Mouse (Mus musculus): ENCODE measurements around the gene Olfr901. TPM values are rescaled to one million over a fixed set of nuclear protein-coding genes. Genes with fewer than 3 reads are reported as not detected.
"Not testable (repeated sequence)": the region's sequence is repeated elsewhere in the genome, so short reads cannot be mapped to it uniquely, and the experiment has no call there.

Gene Olfr901
- not detected in 2 replicates for polyA plus RNA-seq (2014; fragmentation: Nextera tagmentation; extraction: Ambion mirVana)

DNA sequence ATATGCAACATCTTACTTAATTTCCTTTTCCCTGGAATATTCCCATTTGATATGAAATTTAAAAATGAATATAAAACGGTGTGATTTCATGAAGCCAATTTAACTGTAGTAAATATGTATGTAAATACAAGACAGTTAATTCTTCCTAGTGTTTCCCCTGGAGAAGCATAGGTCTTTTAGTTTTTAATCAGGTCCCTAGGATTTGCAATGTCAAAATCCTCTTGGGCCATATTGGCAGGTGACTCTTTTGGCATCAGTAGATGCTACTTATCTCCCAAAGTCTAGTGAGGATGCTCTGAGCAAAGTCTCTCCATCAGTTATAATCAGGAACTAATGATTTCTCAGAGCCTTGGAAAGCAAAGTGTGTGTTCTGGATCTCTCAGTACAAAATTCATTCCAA is at the start of gene Olfr901:
TSS of gene Olfr901 (plus strand) at position 301 of the 400 bp plus-strand sequence.
- H3K9me3 ChIP-seq (ENCODE audit: control insufficient read depth, low read length): peaks cover 2% of the 10 kb centered on the region; the same call in 1 of the 2 replicates
- H3K4me3 ChIP-seq (ENCODE audit: low read depth, low read length): no peak within 1 kb of the TSS
- WGBS: 83% methylated on average over 1 of the region's 1 CpGs
- H3K27me3 ChIP-seq (ENCODE audit: control insufficient read depth, insufficient read depth, low read length): no peaks in the 10 kb centered on the region
- H3K9ac ChIP-seq (replicated peaks; ENCODE audit: low read depth, low read length): no peak within 1 kb of the TSS
- H3K4me1 ChIP-seq (ENCODE audit: control insufficient read depth, insufficient read depth, low read length): no peaks in the 10 kb centered on the region
- no peak within 1 kb of the TSS for H3K4me2 ChIP-seq (ENCODE audit: low read depth, low read length)
- no peaks in the 10 kb centered on the region for H3K36me3 ChIP-seq (ENCODE audit: control insufficient read depth, insufficient read depth, low read length)
- ATAC-seq (ENCODE audit: low read depth): no peak
- H3K27ac ChIP-seq (ENCODE audit: low read depth, low read length): no peak within 1 kb of the TSS

- WGBS: 89% methylated on average over 1 of the region's 1 CpGs
- no peaks in the 10 kb centered on the region for H3K36me3 ChIP-seq (ENCODE audit: control insufficient read depth, insufficient read depth, low read length)
- H3K4me1 ChIP-seq (ENCODE audit: control insufficient read depth, insufficient read depth, low read length): no peaks in the 10 kb centered on the region
- no peaks in the 10 kb centered on the region for H3K9me3 ChIP-seq (ENCODE audit: control insufficient read depth, low read length)
- no peak within 1 kb of the TSS for H3K4me2 ChIP-seq (ENCODE audit: low read depth, low read length)
- H3K4me3 ChIP-seq (ENCODE audit: low read depth, low read length): no peak within 1 kb of the TSS
- no peak for ATAC-seq (ENCODE audit: low read depth)
- no peaks in the 10 kb centered on the region for H3K27me3 ChIP-seq (ENCODE audit: control insufficient read depth, insufficient read depth, low read length)
- no peak within 1 kb of the TSS for H3K9ac ChIP-seq (replicated peaks; ENCODE audit: low read depth, low read length)
- H3K27ac ChIP-seq (ENCODE audit: low read depth, low read length): no peak within 1 kb of the TSS
These were observed 27.9 kb upstream of the Olfr901 start, which contains the start of gene Olfr147 for GRCm38 (mm10) chr9:38401398-38401797. TSS of gene Olfr147 (plus strand) at chr9:38401698.

- H3K4me3 ChIP-seq (ENCODE audit: low read depth, low read length); H3K9me3 ChIP-seq (ENCODE audit: control insufficient read depth, low read length); ATAC-seq (ENCODE audit: low read depth); H3K27ac ChIP-seq (ENCODE audit: low read depth, low read length); H3K4me2 ChIP-seq (ENCODE audit: low read depth, low read length); H3K36me3 ChIP-seq (ENCODE audit: control insufficient read depth, insufficient read depth, low read length); H3K9ac ChIP-seq (replicated peaks; ENCODE audit: low read depth, low read length); H3K4me1 ChIP-seq (ENCODE audit: control insufficient read depth, insufficient read depth, low read length); H3K27me3 ChIP-seq (ENCODE audit: control insufficient read depth, insufficient read depth, low read length): not testable (repeated sequence)
- 92% methylated on average over 3 of the region's 3 CpGs for WGBS
These were observed 21.8 kb upstream of the Olfr901 start for GRCm38 (mm10) chr9:38407502-38407901.

- not testable (repeated sequence) for H3K27me3 ChIP-seq (ENCODE audit: control insufficient read depth, insufficient read depth, low read length); H3K36me3 ChIP-seq (ENCODE audit: control insufficient read depth, insufficient read depth, low read length); H3K4me3 ChIP-seq (ENCODE audit: low read depth, low read length); H3K9ac ChIP-seq (replicated peaks; ENCODE audit: low read depth, low read length); H3K9me3 ChIP-seq (ENCODE audit: control insufficient read depth, low read length); ATAC-seq (ENCODE audit: low read depth); H3K27ac ChIP-seq (ENCODE audit: low read depth, low read length); H3K4me2 ChIP-seq (ENCODE audit: low read depth, low read length); H3K4me1 ChIP-seq (ENCODE audit: control insufficient read depth, insufficient read depth, low read length)
- WGBS: 96% methylated on average over 14 of the region's 14 CpGs
These were observed 15.8 kb upstream of the Olfr901 start for GRCm38 (mm10) chr9:38413502-38413901.

GRCm38 (mm10) chr9:38423801-38424200 is 5.5 kb upstream of the Olfr901 start:
- Histone ChIP-seq H3K9ac (replicated peaks; ENCODE audit: low read depth, low read length) (no peak overlapping the region), H3K4me2 (ENCODE audit: low read depth, low read length) (no peak overlapping the region), H3K27me3 (ENCODE audit: control insufficient read depth, insufficient read depth, low read length) (no peaks in the 10 kb centered on the region), H3K9me3 (ENCODE audit: control insufficient read depth, low read length) (peaks cover 2% of the 10 kb centered on the region; the same call in 1 of the 2 replicates), H3K4me3 (ENCODE audit: low read depth, low read length) (no peak overlapping the region), H3K27ac (ENCODE audit: low read depth, low read length) (no peak overlapping the region), H3K4me1 (ENCODE audit: control insufficient read depth, insufficient read depth, low read length) (no peaks in the 10 kb centered on the region), H3K36me3 (ENCODE audit: control insufficient read depth, insufficient read depth, low read length) (no peaks in the 10 kb centered on the region)
- ATAC-seq (ENCODE audit: low read depth): no peak

DNA sequence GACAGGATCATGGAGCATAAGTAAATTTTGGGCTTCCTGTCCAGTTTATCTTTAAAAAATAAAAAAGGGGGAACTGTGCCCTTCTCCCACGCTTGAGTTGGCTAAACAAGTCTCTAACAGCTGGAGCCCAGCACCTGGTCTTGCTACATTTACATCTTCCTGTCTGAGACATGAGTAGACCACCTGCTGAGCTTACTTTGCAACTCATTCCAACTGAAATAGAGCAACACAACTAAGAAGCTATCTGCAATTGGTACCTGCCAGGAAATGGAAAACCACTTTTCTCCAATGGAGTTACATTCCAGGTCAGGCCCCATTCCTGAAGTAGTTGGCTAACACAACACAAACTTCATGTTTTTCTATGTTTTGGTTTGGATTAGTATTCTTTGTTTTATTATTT is 2.2 kb upstream of the Olfr901 start:
- Histone ChIP-seq H3K36me3 (ENCODE audit: control insufficient read depth, insufficient read depth, low read length) (no peaks in the 10 kb centered on the region), H3K27ac (ENCODE audit: low read depth, low read length) (no peak overlapping the region), H3K27me3 (ENCODE audit: control insufficient read depth, insufficient read depth, low read length) (no peaks in the 10 kb centered on the region), H3K4me3 (ENCODE audit: low read depth, low read length) (no peak overlapping the region), H3K4me1 (ENCODE audit: control insufficient read depth, insufficient read depth, low read length) (no peaks in the 10 kb centered on the region), H3K9me3 (ENCODE audit: control insufficient read depth, low read length) (peaks cover 2% of the 10 kb centered on the region; the same call in 1 of the 2 replicates), H3K9ac (replicated peaks; ENCODE audit: low read depth, low read length) (no peak overlapping the region), H3K4me2 (ENCODE audit: low read depth, low read length) (no peak overlapping the region)
- no peak for ATAC-seq (ENCODE audit: low read depth)
- WGBS: 55% methylated on average over 1 of the region's 1 CpGs

DNA sequence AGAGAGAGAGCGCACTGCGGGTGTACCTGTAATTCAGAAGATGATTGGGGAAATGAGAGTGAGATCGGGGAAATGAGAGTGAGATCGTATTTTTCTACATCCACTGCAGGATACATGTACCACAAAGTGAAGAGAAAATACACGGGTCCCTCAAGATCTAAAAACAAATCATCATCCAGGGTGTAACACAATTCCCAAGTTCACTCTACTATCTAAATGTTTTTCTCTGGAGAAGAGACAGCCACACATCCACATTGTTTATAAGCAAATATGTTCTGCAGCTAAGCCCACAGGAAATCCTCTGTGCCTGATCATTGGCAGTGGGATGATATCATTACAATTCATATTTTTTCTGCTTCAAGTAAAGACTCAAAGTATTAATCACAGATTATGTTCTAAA is 18.1 kb downstream of the Olfr901 start, which contains the start of gene Olfr902:
TSS of gene Olfr902 (plus strand) at position 301 of the 400 bp plus-strand sequence.
- no peaks in the 10 kb centered on the region for H3K4me1 ChIP-seq (ENCODE audit: control insufficient read depth, insufficient read depth, low read length)

GRCm38 (mm10) chr9:38462844-38463243 is 33.6 kb downstream of the Olfr901 start, which contains the start of gene Olfr904:
TSS of gene Olfr904 (plus strand) at chr9:38463144.
- Histone ChIP-seq H3K4me3 (ENCODE audit: low read depth, low read length) (no peak within 1 kb of the TSS), H3K36me3 (ENCODE audit: control insufficient read depth, insufficient read depth, low read length) (no peaks in the 10 kb centered on the region), H3K27me3 (ENCODE audit: control insufficient read depth, insufficient read depth, low read length) (no peaks in the 10 kb centered on the region), H3K9ac (replicated peaks; ENCODE audit: low read depth, low read length) (no peak within 1 kb of the TSS), H3K4me2 (ENCODE audit: low read depth, low read length) (no peak within 1 kb of the TSS), H3K9me3 (ENCODE audit: control insufficient read depth, low read length) (no peaks in the 10 kb centered on the region), H3K4me1 (ENCODE audit: control insufficient read depth, insufficient read depth, low read length) (no peaks in the 10 kb centered on the region), H3K27ac (ENCODE audit: low read depth, low read length) (no peak within 1 kb of the TSS)
- ATAC-seq (ENCODE audit: low read depth): no peak

More for the DNA sequence above, 18.1 kb downstream of the Olfr901 start, which contains the start of gene Olfr902:
- Histone ChIP-seq H3K4me2 (ENCODE audit: low read depth, low read length) (no peak within 1 kb of the TSS), H3K36me3 (ENCODE audit: control insufficient read depth, insufficient read depth, low read length) (no peaks in the 10 kb centered on the region), H3K9me3 (ENCODE audit: control insufficient read depth, low read length) (no peaks in the 10 kb centered on the region), H3K27ac (ENCODE audit: low read depth, low read length) (no peak within 1 kb of the TSS), H3K9ac (replicated peaks; ENCODE audit: low read depth, low read length) (no peak within 1 kb of the TSS), H3K4me3 (ENCODE audit: low read depth, low read length) (no peak within 1 kb of the TSS), H3K27me3 (ENCODE audit: control insufficient read depth, insufficient read depth, low read length) (no peaks in the 10 kb centered on the region)
- WGBS: 93% methylated on average over 5 of the region's 5 CpGs
- no peak for ATAC-seq (ENCODE audit: low read depth)

DNA sequence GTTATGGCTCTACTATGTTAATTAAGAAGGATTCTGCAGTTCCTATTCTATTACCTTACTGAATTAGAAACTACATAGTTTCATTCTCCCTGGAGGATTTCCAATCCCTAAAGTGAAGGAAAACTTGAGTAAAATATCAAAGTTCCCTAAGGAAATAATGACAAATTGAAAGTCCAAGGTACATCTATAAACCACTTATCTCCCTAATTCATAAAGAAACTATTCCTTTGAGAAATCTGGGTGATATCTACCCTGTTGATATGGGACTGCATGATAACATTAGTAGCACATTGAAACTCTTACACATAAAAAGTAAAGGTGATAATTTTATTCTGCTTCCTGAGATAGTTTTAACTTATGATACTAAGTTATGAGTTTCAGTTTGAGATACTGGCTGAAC is 41.6 kb downstream of the Olfr901 start, which contains the start of gene Olfr905:
TSS of gene Olfr905 (plus strand) at position 301 of the 400 bp plus-strand sequence.
- no peak for ATAC-seq (ENCODE audit: low read depth)
- Histone ChIP-seq H3K27me3 (ENCODE audit: control insufficient read depth, insufficient read depth, low read length) (no peaks in the 10 kb centered on the region), H3K4me1 (ENCODE audit: control insufficient read depth, insufficient read depth, low read length) (no peaks in the 10 kb centered on the region), H3K27ac (ENCODE audit: low read depth, low read length) (no peak within 1 kb of the TSS), H3K36me3 (ENCODE audit: control insufficient read depth, insufficient read depth, low read length) (no peaks in the 10 kb centered on the region), H3K4me2 (ENCODE audit: low read depth, low read length) (no peak within 1 kb of the TSS), H3K4me3 (ENCODE audit: low read depth, low read length) (no peak within 1 kb of the TSS), H3K9me3 (ENCODE audit: control insufficient read depth, low read length) (no peaks in the 10 kb centered on the region), H3K9ac (replicated peaks; ENCODE audit: low read depth, low read length) (no peak within 1 kb of the TSS)
